ENCODE assay signal across 27 mouse cellular contexts in genomic region chr6:108259671-108260070, GRCm38 (mm10). TPM values are rescaled to one million over a fixed set of nuclear protein-coding genes. Genes with fewer than 3 reads are reported as not detected.
A peak's percentile ranks its signal among the peaks of the same experiment; 100 is the strongest.
DNase-seq lines count a peak whose midpoint lies in the region; ATAC-seq lines count a peak whose summit lies in the region.
"Had no signal": no experiment of that assay in that cellular context is flagged by ENCODE, and none has a peak within 500 bp of the region (broad histone marks: within the 10 kb centered on the region; RNA-seq: fewer than 3 reads in every experiment).

No protein-coding gene starts in this region.

- WGBS in forebrain, embryonic 10.5 days = 36% methylated on average over 2 of the region's 2 CpGs
- WGBS in forebrain, embryonic 12.5 days = 17% methylated on average over 2 of the region's 2 CpGs
- WGBS in intestine, embryonic 14.5 days = 28% methylated on average over 2 of the region's 2 CpGs
- 30% methylated on average over 2 of the region's 2 CpGs for WGBS in intestine, embryonic 16.5 days
- WGBS in hindbrain, embryonic 11.5 days = 21% methylated on average over 2 of the region's 2 CpGs

- no peak overlapping the region for H3K4me3 ChIP-seq in forebrain, embryonic 10.5 days
- H3K4me3 ChIP-seq in forebrain, embryonic 12.5 days (replicated peaks) = no peak overlapping the region
- H3K4me3 ChIP-seq in intestine, embryonic 14.5 days (ENCODE audit: low read depth, low read length) = no peak overlapping the region
- no peak overlapping the region for H3K4me3 ChIP-seq in intestine, embryonic 16.5 days (ENCODE audit: low read length)
- H3K4me3 ChIP-seq in hindbrain, embryonic 11.5 days (ENCODE audit: low read depth, low read length) = no peak overlapping the region
- H3K4me3 ChIP-seq: hindbrain, embryonic 15.5 days; left cerebral cortex, adult 2 months; liver, embryonic 15.5 days; midbrain, embryonic 10.5 days; myocyte; neural tube, embryonic 13.5 days had no signal

- no peak overlapping the region for H3K4me2 ChIP-seq in forebrain, embryonic 12.5 days
- H3K4me2 ChIP-seq in intestine, embryonic 14.5 days (ENCODE audit: low read length) = 0 out of 2 replicates have a peak overlapping the region, but pooled peaks have one; percentile 8
- H3K4me2 ChIP-seq in intestine, embryonic 16.5 days (ENCODE audit: low read depth, low read length) = no peak overlapping the region
- no peak overlapping the region for H3K4me2 ChIP-seq in hindbrain, embryonic 11.5 days (replicated peaks; ENCODE audit: low read depth, low read length)
- H3K4me2 ChIP-seq: hindbrain, embryonic 15.5 days; liver, embryonic 15.5 days; neural tube, embryonic 13.5 days had no signal

- ATAC-seq in forebrain, embryonic 12.5 days (ENCODE audit: low FRiP score) = no peak
- ATAC-seq in intestine, embryonic 14.5 days (replicated peaks; ENCODE audit: low FRiP score, low TSS enrichment, low read depth) = no peak
- ATAC-seq in intestine, embryonic 16.5 days = no peak
- ATAC-seq in hindbrain, embryonic 11.5 days (ENCODE audit: low FRiP score) = no peak
- ATAC-seq: CD4-positive, CD25-positive, alpha-beta regulatory T cell, adult 4 months; midbrain, embryonic 16.5 days had no signal

- no peak for DNase-seq in forebrain, embryonic 10.5 days (ENCODE audit: extremely low spot score, low spot score)
- no peak for DNase-seq in intestine, embryonic 14.5 days (ENCODE audit: low spot score)
- DNase-seq in thymus, postnatal 14 days = peak; percentile 18
- DNase-seq in thymus, adult 18-20 months = no peak
- DNase-seq in cerebellum, postnatal 14 days = no peak
- DNase-seq in hindbrain, embryonic 11.5 days (ENCODE audit: low spot score) = no peak
- DNase-seq: adrenal gland, postnatal 36 days; cerebellum, adult 11 months; cerebellum, adult 9-11 months; gastrocnemius, postnatal 36 days; kidney, adult 11 months; kidney, postnatal 4 days; retina, postnatal 1 day; right cerebral cortex, postnatal 25 days; spleen, adult 18-20 months; thymus, postnatal 25 days had no signal

- peaks cover 45% of the 10 kb centered on the region for H3K4me1 ChIP-seq in forebrain, embryonic 10.5 days
- H3K4me1 ChIP-seq in forebrain, embryonic 12.5 days = peaks cover 11% of the 10 kb centered on the region; the same call in 1 of the 2 replicates
- peaks cover 31% of the 10 kb centered on the region for H3K4me1 ChIP-seq in intestine, embryonic 14.5 days (replicated peaks; ENCODE audit: control insufficient read depth, insufficient read depth, low read length)
- peaks cover 18% of the 10 kb centered on the region for H3K4me1 ChIP-seq in intestine, embryonic 16.5 days (ENCODE audit: control insufficient read depth, insufficient read depth, low read length)
- no peaks in the 10 kb centered on the region for H3K4me1 ChIP-seq in hindbrain, embryonic 11.5 days (replicated peaks; ENCODE audit: control insufficient read depth, insufficient read depth, low read length)
- H3K4me1 ChIP-seq: hindbrain, embryonic 15.5 days had no signal

- no peaks in the 10 kb centered on the region for H3K9me3 ChIP-seq in forebrain, embryonic 10.5 days
- no peaks in the 10 kb centered on the region for H3K9me3 ChIP-seq in forebrain, embryonic 12.5 days
- no peaks in the 10 kb centered on the region for H3K9me3 ChIP-seq in intestine, embryonic 14.5 days (ENCODE audit: control insufficient read depth, low read length)
- H3K9me3 ChIP-seq in intestine, embryonic 16.5 days (ENCODE audit: control insufficient read depth, low read length) = no peaks in the 10 kb centered on the region
- H3K9me3 ChIP-seq in hindbrain, embryonic 11.5 days (ENCODE audit: control insufficient read depth, low read length) = no peaks in the 10 kb centered on the region
- H3K9me3 ChIP-seq: hindbrain, embryonic 15.5 days; liver, embryonic 15.5 days; midbrain, embryonic 10.5 days; neural tube, embryonic 13.5 days had no signal

- peak overlapping the region; percentile 56; the same call in 1 of the 2 replicates for H3K27ac ChIP-seq in forebrain, embryonic 10.5 days
- no peak overlapping the region for H3K27ac ChIP-seq in forebrain, embryonic 12.5 days
- H3K27ac ChIP-seq in intestine, embryonic 14.5 days (ENCODE audit: low read depth) = no peak overlapping the region
- no peak overlapping the region for H3K27ac ChIP-seq in intestine, embryonic 16.5 days (ENCODE audit: low read length)
- H3K27ac ChIP-seq in hindbrain, embryonic 11.5 days (ENCODE audit: low read depth, low read length) = no peak overlapping the region
- H3K27ac ChIP-seq: hindbrain, embryonic 15.5 days; left cerebral cortex, adult 2 months; liver, embryonic 15.5 days; macrophage; neural tube, embryonic 13.5 days had no signal

- H3K36me3 ChIP-seq in forebrain, embryonic 10.5 days (replicated peaks) = no peaks in the 10 kb centered on the region
- H3K36me3 ChIP-seq in forebrain, embryonic 12.5 days (replicated peaks) = no peaks in the 10 kb centered on the region
- no peaks in the 10 kb centered on the region for H3K36me3 ChIP-seq in intestine, embryonic 14.5 days (ENCODE audit: control insufficient read depth, insufficient read depth, low read length)
- no peaks in the 10 kb centered on the region for H3K36me3 ChIP-seq in intestine, embryonic 16.5 days (ENCODE audit: control insufficient read depth, insufficient read depth, low read length)
- no peaks in the 10 kb centered on the region for H3K36me3 ChIP-seq in hindbrain, embryonic 11.5 days (ENCODE audit: control insufficient read depth, insufficient read depth, low read length)
- H3K36me3 ChIP-seq: hindbrain, embryonic 15.5 days; liver, embryonic 15.5 days; midbrain, embryonic 10.5 days; neural tube, embryonic 13.5 days had no signal

- H3K9ac ChIP-seq in forebrain, embryonic 12.5 days = no peak overlapping the region
- no peak overlapping the region for H3K9ac ChIP-seq in intestine, embryonic 14.5 days (ENCODE audit: low read length)
- no peak overlapping the region for H3K9ac ChIP-seq in intestine, embryonic 16.5 days (ENCODE audit: low read depth, low read length)
- no peak overlapping the region for H3K9ac ChIP-seq in hindbrain, embryonic 11.5 days (ENCODE audit: low read depth, low read length)
- H3K9ac ChIP-seq: hindbrain, embryonic 15.5 days; liver, embryonic 15.5 days; neural tube, embryonic 13.5 days had no signal

- no peaks in the 10 kb centered on the region for H3K27me3 ChIP-seq in forebrain, embryonic 10.5 days (ENCODE audit: poor library complexity, severe bottlenecking)
- H3K27me3 ChIP-seq in forebrain, embryonic 12.5 days = no peaks in the 10 kb centered on the region
- H3K27me3 ChIP-seq in intestine, embryonic 14.5 days (replicated peaks; ENCODE audit: control insufficient read depth, insufficient read depth, low read length) = no peaks in the 10 kb centered on the region
- H3K27me3 ChIP-seq in intestine, embryonic 16.5 days (replicated peaks; ENCODE audit: control insufficient read depth, insufficient read depth, low read length) = no peaks in the 10 kb centered on the region
- H3K27me3 ChIP-seq in hindbrain, embryonic 11.5 days (ENCODE audit: control insufficient read depth, insufficient read depth, low read length) = no peaks in the 10 kb centered on the region
- H3K27me3 ChIP-seq: hindbrain, embryonic 15.5 days; liver, embryonic 15.5 days; neural tube, embryonic 13.5 days had no signal

RNA-seq across cellular contexts. Expression of gene Itpr1, which starts 46.8 kb away (rescaled TPM):
- 11.6 and 11.9 TPM in 2 replicates for polyA plus RNA-seq in forebrain, embryonic 10.5 days (2016; fragmentation: Nextera tagmentation; extraction: Ambion mirVana)
- 10.2 and 10.6 TPM in 2 replicates for polyA plus RNA-seq in forebrain, embryonic 12.5 days (2016; fragmentation: Nextera tagmentation; extraction: Ambion mirVana)
- 14.5 and 15.6 TPM in 2 replicates for polyA plus RNA-seq in intestine, embryonic 14.5 days (2014; fragmentation: Nextera tagmentation; extraction: Ambion mirVana)
- polyA plus RNA-seq in intestine, embryonic 16.5 days (2015; fragmentation: Nextera tagmentation; extraction: Ambion mirVana) = 5.9 and 6.2 TPM in 2 replicates
- polyA plus RNA-seq in hindbrain, embryonic 11.5 days (2014; fragmentation: Nextera tagmentation; extraction: Ambion mirVana) = 4.8 and 9.6 TPM in 2 replicates
